Mouse (Mus musculus) central nervous system, embryonic 18 days (tissue): Measurements from ENCODE around the gene Rmdn2. TPM values are rescaled to one million over a fixed set of nuclear protein-coding genes. Genes with fewer than 3 reads are reported as not detected.

Source experiments
- polyA plus RNA-seq: library from polyadenylated mRNA; depleted of rRNA; stranded (reverse); fragments of >200 nt; gene quantifications from 2 replicates; pipeline ENCODE4 v1.2.3, GENCODE M21; 2012; rRNA removed

Gene Rmdn2
- 5.3 and 5.4 TPM in 2 replicates for polyA plus RNA-seq

DNA sequence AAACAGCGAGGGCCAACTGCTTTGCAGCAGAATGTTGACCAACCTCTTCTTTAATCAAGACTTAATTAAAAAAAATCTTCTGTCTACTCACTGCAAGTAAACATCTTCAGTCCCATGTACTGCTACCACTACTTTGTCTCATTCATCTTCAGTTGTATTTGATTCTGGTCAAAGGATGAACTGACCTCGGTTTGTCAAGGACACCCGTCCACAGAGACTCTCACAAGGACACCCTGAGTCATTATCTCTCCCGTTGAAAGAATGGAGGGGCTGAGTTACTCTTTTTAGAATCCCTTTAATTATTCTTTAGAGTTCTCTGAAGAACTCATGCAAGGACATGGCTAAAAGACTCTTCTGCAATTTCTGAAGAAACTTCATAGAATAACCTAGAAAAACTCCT is at the start of gene Rmdn2:
TSS of gene Rmdn2 (plus strand) at position 319 of the 400 bp plus-strand sequence.

GRCm38 (mm10) chr17:79714931-79715637 is 103.4 kb downstream of the Rmdn2 start, which contains the start of gene Cyp1b1:
Cyp1b1 (minus strand) TSS chr17:79715061.

Other genes starting within 250 kb of the Rmdn2 start
- 3.7 and 4.2 TPM in 2 replicates for gene Cyp1b1, start 103.2 kb downstream of the Rmdn2 start, polyA plus RNA-seq